Mouse (Mus musculus): ENCODE measurements around the gene Vmn2r92.
"Not testable (repeated sequence)": the region's sequence is repeated elsewhere in the genome, so short reads cannot be mapped to it uniquely, and the experiment has no call there.

Vmn2r92 gene

DNA sequence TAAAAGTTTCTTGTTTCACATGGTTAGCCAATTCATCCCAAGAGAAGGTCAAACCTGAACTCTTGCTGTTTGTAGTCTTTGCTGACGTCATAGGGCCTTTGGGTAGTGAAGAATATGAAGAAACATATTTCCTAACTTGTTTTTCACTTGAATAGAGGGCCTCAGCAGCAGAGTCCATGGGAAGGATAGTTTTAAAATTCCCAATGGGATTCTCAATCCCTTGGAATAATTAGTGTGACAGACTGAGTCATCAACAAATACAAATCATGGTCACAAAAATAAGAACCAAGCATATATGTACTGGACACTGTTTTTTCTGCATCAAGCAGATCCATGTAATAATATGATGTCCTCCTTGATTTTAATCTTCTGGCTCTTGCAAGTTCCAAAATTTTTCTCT, at the start of gene Vmn2r92:
Gene Vmn2r92, plus strand, starts transcription at position 301 of the 400 bp plus-strand sequence.
- DNase-seq (ENCODE audit: low read depth, low spot score): not testable (repeated sequence)

DNA sequence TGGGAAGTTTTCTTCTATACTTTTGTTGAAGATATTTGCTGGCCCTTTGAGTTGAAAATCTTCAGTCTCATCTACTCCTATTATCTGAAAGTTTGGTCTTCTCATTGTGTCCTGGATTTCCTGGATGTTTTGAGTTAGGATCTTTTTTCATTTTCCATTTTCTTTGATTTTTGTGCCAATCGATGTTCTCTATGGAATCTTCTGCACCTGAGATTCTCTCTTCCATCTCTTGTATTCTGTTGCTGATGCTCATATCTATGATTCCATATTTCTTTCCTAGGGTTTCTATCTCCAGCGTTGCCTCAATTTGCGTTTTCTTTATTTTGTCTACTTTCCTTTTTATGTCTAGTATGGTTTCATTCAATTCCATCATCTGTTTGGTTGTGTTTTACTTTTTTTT, 49.4 kb upstream of the Vmn2r92 start:
- not testable (repeated sequence) for DNase-seq (ENCODE audit: low read depth, low spot score)

DNA sequence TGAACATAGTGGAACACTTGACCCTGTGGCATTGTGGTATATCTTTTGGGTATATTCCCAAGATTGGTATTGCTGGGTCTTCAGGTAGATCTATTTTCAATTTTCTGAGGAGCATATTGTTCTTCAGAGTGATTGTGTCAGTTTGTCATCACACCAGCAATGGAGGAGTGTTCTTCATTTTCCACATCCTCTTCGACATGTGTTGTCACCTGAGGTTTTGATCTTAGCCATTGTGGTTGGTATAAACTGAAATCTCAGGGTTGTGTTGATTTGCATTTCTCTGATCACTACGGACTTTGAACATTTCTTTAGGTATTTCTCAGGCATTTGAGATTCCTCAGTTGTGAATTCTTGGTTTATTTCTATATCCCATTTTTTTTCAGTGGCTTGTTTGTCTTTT, 9.5 kb downstream of the Vmn2r92 start:
- DNase-seq (ENCODE audit: low read depth, low spot score): not testable (repeated sequence)

GRCm38 (mm10) chr17:18189732-18190131, 38.0 kb downstream of the Vmn2r92 start:
- DNase-seq (ENCODE audit: low read depth, low spot score): no peak

- DNase-seq (ENCODE audit: low read depth, low spot score): no peak
Observed at GRCm38 (mm10) chr17:18221300-18221699, 69.6 kb downstream of the Vmn2r92 start.

DNA sequence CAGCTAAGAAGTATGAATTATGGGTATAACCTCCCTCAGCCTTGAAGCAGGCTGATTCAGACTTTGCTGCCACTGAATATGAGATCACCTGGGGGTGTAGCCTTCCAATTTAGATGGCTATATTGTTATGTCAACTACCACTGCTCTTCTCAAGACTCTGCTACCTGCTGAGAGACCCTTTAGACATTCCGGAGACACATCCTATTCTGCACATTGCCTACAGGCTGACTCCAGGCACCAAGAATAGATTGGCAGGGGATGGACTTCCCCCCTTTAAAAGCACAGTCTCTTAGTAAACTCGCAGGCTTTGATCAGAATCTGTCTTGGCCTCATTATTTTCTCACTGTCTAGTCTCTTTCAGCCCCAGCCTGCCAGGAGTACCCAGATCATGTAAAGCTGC, 80.3 kb downstream of the Vmn2r92 start:
- DNase-seq (ENCODE audit: low read depth, low spot score): no peak

- DNase-seq (ENCODE audit: low read depth, low spot score): no peak
Observed at GRCm38 (mm10) chr17:18236931-18237330, 85.2 kb downstream of the Vmn2r92 start.
